Mouse (Mus musculus) kidney, postnatal 4 days (tissue): ENCODE measurements around the gene Gm21258.
"Not testable (repeated sequence)": the region's sequence is repeated elsewhere in the genome, so short reads cannot be mapped to it uniquely, and the experiment has no call there.

ENCODE experiments used
- DNase-seq, 2 experiments: peaks; one replicate each; pipeline ENCODE4 v3.0.0; 2021; ENCODE audit warnings: mixed read lengths in 2 of 2

Gene Gm21258

DNA sequence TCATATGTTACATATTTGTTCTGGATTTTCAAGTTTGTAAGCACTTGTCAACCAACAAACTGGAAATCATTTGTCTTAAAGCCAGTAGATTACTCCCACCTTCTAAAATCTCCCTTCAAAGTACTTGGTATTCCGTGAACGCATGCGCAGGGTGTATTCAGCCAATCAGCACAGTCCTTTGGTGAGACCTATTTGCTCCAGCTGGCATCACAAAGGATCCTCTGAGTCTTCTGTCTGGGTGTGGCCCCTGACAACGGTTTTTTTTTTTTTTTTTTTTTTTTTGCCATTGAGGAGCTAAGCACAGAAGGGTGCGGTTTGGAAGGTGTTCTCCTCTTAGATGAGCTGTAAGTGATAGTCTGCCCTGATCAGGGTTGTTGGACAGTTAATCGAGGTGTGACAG, at the start of gene Gm21258:
Gene Gm21258, plus strand, starts transcription at position 301 of the 400 bp plus-strand sequence.
- DNase-seq = not testable (repeated sequence)
